Mouse (Mus musculus) heart, adult 10 weeks (tissue): ENCODE results near the gene Thg1l. TPM values are rescaled to one million over a fixed set of nuclear protein-coding genes. Genes with fewer than 3 reads are reported as not detected.

Source experiments
- polyA plus RNA-seq: library from polyadenylated mRNA; stranded (reverse); fragments of 350-450 nt; fragmentation: Illumina TruSeq; extraction: RNeasy Lipid Tissue Mini Kit (QIAGEN cat#74804); gene quantifications from one replicate; pipeline ENCODE4 v1.2.3, GENCODE M21; 2014; ENCODE audit warnings: low read depth, low replicate concordance

Thg1l gene
- polyA plus RNA-seq, result 6.1 TPM

GRCm38 (mm10) chr11:45955127-45955627 is at the start of gene Thg1l:
Gene Thg1l, minus strand, starts transcription at chr11:45955494.

DNA sequence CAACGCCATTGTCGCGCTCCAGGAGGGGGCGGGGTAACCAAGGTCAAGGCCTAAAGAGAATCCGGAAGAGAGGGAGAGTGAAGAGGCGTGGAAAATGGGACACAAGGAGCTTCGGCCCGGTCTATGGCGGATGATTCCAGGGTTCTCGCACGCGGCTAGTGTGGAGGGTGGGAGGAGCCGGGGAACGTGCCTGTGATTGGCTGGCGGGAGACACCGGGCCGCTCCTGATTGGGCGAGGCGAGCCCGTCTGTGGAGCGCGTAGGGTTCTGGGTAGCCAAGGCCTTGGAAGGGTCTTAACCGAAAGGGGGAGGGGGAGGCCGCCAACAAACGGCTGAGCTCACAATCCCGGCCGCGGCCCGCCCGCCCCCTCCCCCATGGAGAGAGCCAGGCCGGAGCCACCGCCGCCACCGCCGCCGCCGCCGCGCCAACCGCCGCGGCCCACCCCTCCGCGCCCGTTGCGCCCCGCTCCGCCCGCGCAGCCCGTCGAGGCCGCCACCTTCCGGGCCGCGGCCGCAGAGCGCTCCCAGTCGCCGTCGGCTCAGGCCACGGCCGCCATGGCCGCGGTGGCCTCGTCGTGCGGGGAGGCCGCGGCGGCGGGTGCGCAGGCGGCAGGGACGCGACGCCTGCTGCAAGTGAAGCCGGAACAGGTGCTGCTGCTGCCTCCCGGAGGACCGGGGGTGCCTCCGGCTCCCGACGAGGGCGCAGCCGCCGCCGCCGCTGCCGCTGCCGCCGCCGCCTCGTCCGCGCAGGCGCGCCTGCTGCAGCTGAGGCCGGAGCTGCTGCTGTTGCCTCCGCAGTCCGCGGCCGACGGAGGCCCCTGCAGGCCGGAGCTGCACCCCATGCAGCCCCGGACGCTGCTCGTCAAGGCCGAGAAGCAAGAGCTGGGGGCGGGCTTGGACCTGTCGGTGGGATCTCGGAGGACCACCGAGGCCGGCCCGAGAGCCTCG is 24.9 kb upstream of the Thg1l start, which contains the start of gene Sox30:
Sox30 (plus strand) TSS at position 365 of the 947 bp plus-strand sequence.

GRCm38 (mm10) chr11:45944643-45945156 is 10.6 kb downstream of the Thg1l start, which contains the start of gene Lsm11:
Gene Lsm11, minus strand, starts transcription at chr11:45944935.

Other genes starting within 250 kb of the Thg1l start
- gene Clint1, start 103.4 kb downstream of the Thg1l start, polyA plus RNA-seq, result 39.1 TPM
- 2.6 TPM for gene Lsm11, start 10.6 kb downstream of the Thg1l start, polyA plus RNA-seq
- 0.29 TPM for gene Sox30, start 24.8 kb upstream of the Thg1l start, polyA plus RNA-seq
- not detected for gene Gm12166, start 96.8 kb upstream of the Thg1l start, polyA plus RNA-seq
- gene Adam19, start 100.5 kb upstream of the Thg1l start, polyA plus RNA-seq, result 22.2 TPM
- not detected for gene Nipal4, start 211.0 kb upstream of the Thg1l start, polyA plus RNA-seq